ENCODE assay signal across 28 mouse cellular contexts in genomic region chr7:66385826-66386225, GRCm38 (mm10). TPM values are rescaled to one million over a fixed set of nuclear protein-coding genes. Genes with fewer than 3 reads are reported as not detected.
DNase-seq lines count a peak whose midpoint lies in the region; ATAC-seq and TF ChIP-seq lines count a peak whose summit lies in the region.
"Had no signal": no experiment of that assay in that cellular context is flagged by ENCODE, and none has a peak within 500 bp of the region (broad histone marks: within the 10 kb centered on the region; RNA-seq: fewer than 3 reads in every experiment).

No protein-coding gene starts in this region.

- H3K9me3 ChIP-seq in megakaryocyte, embryonic 14.5 days = no peaks in the 10 kb centered on the region
- H3K9me3 ChIP-seq in MEL (replicated peaks; ENCODE audit: insufficient read depth, low read length) = no peaks in the 10 kb centered on the region
- no peaks in the 10 kb centered on the region for H3K9me3 ChIP-seq in liver, embryonic 11.5 days (ENCODE audit: control insufficient read depth, low read length)
- H3K9me3 ChIP-seq: embryonic facial prominence, embryonic 15.5 days; forebrain, embryonic 15.5 days; heart, embryonic 13.5 days; hindbrain, embryonic 13.5 days had no signal

- DNase-seq in MEL (ENCODE audit: low read depth, low spot score) = peak; percentile 34
- no peak for DNase-seq in liver, embryonic 11.5 days (ENCODE audit: low spot score)
- DNase-seq in cerebellum, adult 18-20 months = no peak
- no peak for DNase-seq in testis, postnatal 14 days (ENCODE audit: low spot score)
- DNase-seq: adrenal gland, adult 8-10 months; cerebellum, adult 11-12 months; cerebellum, adult 9-11 months; cerebellum, postnatal 36 days; embryo, embryonic 11 days; gastrocnemius, postnatal 10 days; kidney, adult 11 months had no signal

- no peak for TF ChIP-seq EP300 in MEL (IDR thresholded peaks at IDR 0.05; ENCODE audit: low read depth in 1 of 2, low read length in 2 of 2)

- peaks cover 15% of the 10 kb centered on the region for H3K79me2 ChIP-seq in MEL (ENCODE audit: control insufficient read depth, insufficient read depth, low read length, poor library complexity)

- no peak overlapping the region for H3K9ac ChIP-seq in MEL (ENCODE audit: control insufficient read depth, low read depth, low read length, poor library complexity, severe bottlenecking)
- H3K9ac ChIP-seq in liver, embryonic 11.5 days (ENCODE audit: low read depth, low read length) = no peak overlapping the region
- H3K9ac ChIP-seq: embryonic facial prominence, embryonic 15.5 days; forebrain, embryonic 15.5 days; heart, embryonic 13.5 days; hindbrain, embryonic 13.5 days had no signal

- H3K36me3 ChIP-seq in megakaryocyte, embryonic 14.5 days (replicated peaks; ENCODE audit: low read length) = peaks cover 34% of the 10 kb centered on the region
- peaks cover 0 to 3% of the 10 kb centered on the region in 2 experiments; a peak in 2 of 4 replicates for H3K36me3 ChIP-seq in MEL (ENCODE audit: control insufficient read depth in 1 of 2, insufficient read depth in 2 of 2, low read length in 2 of 2)
- no peaks in the 10 kb centered on the region for H3K36me3 ChIP-seq in liver, embryonic 11.5 days (ENCODE audit: control insufficient read depth, insufficient read depth, low read length)
- H3K36me3 ChIP-seq: forebrain, embryonic 15.5 days; hindbrain, embryonic 13.5 days had no signal

- no peak overlapping the region for H3K27ac ChIP-seq in MEL (ENCODE audit: control insufficient read depth, low read depth, low read length)
- H3K27ac ChIP-seq in liver, embryonic 11.5 days (ENCODE audit: low read depth, low read length) = no peak overlapping the region
- H3K27ac ChIP-seq: embryonic facial prominence, embryonic 15.5 days; forebrain, embryonic 15.5 days; heart, embryonic 13.5 days; hindbrain, embryonic 13.5 days; hindbrain, postnatal 0 days had no signal

- H3K4me1 ChIP-seq in megakaryocyte, embryonic 14.5 days = peaks cover 71% of the 10 kb centered on the region
- peaks cover 0 to 11% of the 10 kb centered on the region in 2 experiments; a peak in 2 of 4 replicates for H3K4me1 ChIP-seq in MEL (ENCODE audit: control insufficient read depth in 1 of 2, insufficient read depth in 2 of 2, low read length in 2 of 2)
- H3K4me1 ChIP-seq in liver, embryonic 11.5 days (replicated peaks; ENCODE audit: control insufficient read depth, insufficient read depth, low read length) = peaks cover 6% of the 10 kb centered on the region; the same call in 1 of the 2 replicates

- ATAC-seq in megakaryocyte, adult 5-6 weeks (ENCODE audit: poor library complexity, severe bottlenecking) = no peak
- ATAC-seq in granulocyte monocyte progenitor cell, adult 5-6 weeks (replicated peaks; ENCODE audit: poor library complexity, severe bottlenecking) = peak; percentile 20
- no peak for ATAC-seq in liver, embryonic 11.5 days (replicated peaks; ENCODE audit: low FRiP score)
- ATAC-seq: forebrain, embryonic 15.5 days; hindbrain, postnatal 0 days had no signal

- TF ChIP-seq POLR2A in MEL (IDR thresholded peaks at IDR 0.05; ENCODE audit: control insufficient read depth in 1 of 2, insufficient read depth in 1 of 2, low read depth in 1 of 2, low read length in 2 of 2, poor library complexity in 1 of 2) = no peak

- peak overlapping the region; percentile 79 for H3K4me3 ChIP-seq in megakaryocyte, embryonic 14.5 days (replicated peaks)
- no peak overlapping the region for H3K4me3 ChIP-seq in MEL (ENCODE audit: control insufficient read depth in 1 of 2, insufficient read depth in 1 of 2, low read depth in 2 of 2, low read length in 2 of 2)
- H3K4me3 ChIP-seq in liver, embryonic 11.5 days (ENCODE audit: low read depth, low read length) = no peak overlapping the region
- H3K4me3 ChIP-seq: embryonic facial prominence, embryonic 15.5 days; forebrain, embryonic 15.5 days; heart, embryonic 13.5 days; hindbrain, embryonic 13.5 days had no signal

- H3K4me2 ChIP-seq in liver, embryonic 11.5 days = no peak overlapping the region
- H3K4me2 ChIP-seq: embryonic facial prominence, embryonic 15.5 days; forebrain, embryonic 15.5 days; heart, embryonic 13.5 days; hindbrain, embryonic 13.5 days had no signal

- 86% methylated on average over 12 of the region's 12 CpGs for WGBS in liver, embryonic 11.5 days

- TF ChIP-seq CTCF in MEL (IDR thresholded peaks at IDR 0.05 in 2 of 3, conservative IDR thresholded peaks at IDR 0.05 in 1 of 3; ENCODE audit: control insufficient read depth in 1 of 3, insufficient read depth in 1 of 3, low read depth in 2 of 3, low read length in 3 of 3, poor library complexity in 1 of 3, severe bottlenecking in 1 of 3) = no peak

- TF ChIP-seq RAD21 in MEL (IDR thresholded peaks at IDR 0.05; ENCODE audit: low read depth, low read length) = no peak

- no peaks in the 10 kb centered on the region for H3K27me3 ChIP-seq in megakaryocyte, embryonic 14.5 days (replicated peaks)
- H3K27me3 ChIP-seq in MEL (ENCODE audit: control insufficient read depth in 1 of 2, insufficient read depth in 2 of 2, low read length in 2 of 2) = no peaks in the 10 kb centered on the region
- no peaks in the 10 kb centered on the region for H3K27me3 ChIP-seq in liver, embryonic 11.5 days (replicated peaks; ENCODE audit: control insufficient read depth, insufficient read depth, low read length)
- H3K27me3 ChIP-seq: embryonic facial prominence, embryonic 15.5 days; heart, embryonic 13.5 days had no signal

TF ChIP-seq in MEL, 35 proteins besides CTCF, POLR2A, EP300 and RAD21:
- TF ChIP-seq MXI1 (IDR thresholded peaks at IDR 0.05; ENCODE audit: low read depth, low read length) (no peak), TCF12 (IDR thresholded peaks at IDR 0.05; ENCODE audit: low read depth, low read length) (no peak), GATA1 (IDR thresholded peaks at IDR 0.05; ENCODE audit: low read depth, low read length) (no peak), JUND (IDR thresholded peaks at IDR 0.05; ENCODE audit: low read depth, low read length) (no peak), MAFK (IDR thresholded peaks at IDR 0.05; ENCODE audit: borderline replicate concordance, low read depth, low read length) (no peak), ZNF384 (IDR thresholded peaks at IDR 0.05; ENCODE audit: low read depth, low read length) (no peak), SMC3 (IDR thresholded peaks at IDR 0.05; ENCODE audit: low read depth, low read length) (no peak)
TF ChIP-seq in MEL: peak in this region for 0.

RNA-seq across cellular contexts. Expression of gene Lrrk1, which starts 2.3 kb away (rescaled TPM):
- 7.7 and 9.8 TPM in 2 replicates for polyA plus RNA-seq in megakaryocyte, embryonic 14.5 days (2012; ENCODE audit: insufficient read depth, low replicate concordance)
- total RNA-seq in megakaryocyte, adult 5-6 weeks (2015) = 20.6 and 25.6 TPM in 2 replicates
- 26.6 and 27.9 TPM in 2 replicates for total RNA-seq in megakaryocyte, adult 5-6 weeks (2017)
- 9.1 and 9.8 TPM in 2 replicates for total RNA-seq in MEL (2012; rRNA removed)
- 10 to 100 TPM in 1 of 2 experiments, not detected in 1; 19.1 TPM for polyA plus RNA-seq in MEL (2012; ENCODE audit: insufficient read depth in 1 of 2, insufficient read length in 2 of 2, low read depth in 1 of 2, low replicate concordance in 2 of 2, missing spikeins in 1 of 2)
- 24.7 and 37.1 TPM in 2 replicates for total RNA-seq in granulocyte monocyte progenitor cell, adult 5-6 weeks (2014; fragmentation: Nextera tagmentation)
- total RNA-seq in granulocyte monocyte progenitor cell, adult 5-6 weeks (2017) = 17.1 and 22.6 TPM in 2 replicates
- polyA plus RNA-seq in liver, embryonic 11.5 days (2014; fragmentation: Nextera tagmentation; extraction: Ambion mirVana) = 8.9 and 9.3 TPM in 2 replicates

RNA-seq across cellular contexts. Expression of gene Gm10974, which starts 20.1 kb away (rescaled TPM):
- polyA plus RNA-seq in megakaryocyte, embryonic 14.5 days (2012; ENCODE audit: insufficient read depth, low replicate concordance) = not detected in 2 replicates
- not detected in 2 replicates for total RNA-seq in megakaryocyte, adult 5-6 weeks (2015)
- not detected in 2 replicates for total RNA-seq in megakaryocyte, adult 5-6 weeks (2017)
- total RNA-seq in MEL (2012; rRNA removed) = not detected in 2 replicates
- polyA plus RNA-seq in MEL (2012; ENCODE audit: insufficient read depth in 1 of 2, insufficient read length in 2 of 2, low read depth in 1 of 2, low replicate concordance in 2 of 2, missing spikeins in 1 of 2) = not detected
- not detected in 2 replicates for total RNA-seq in granulocyte monocyte progenitor cell, adult 5-6 weeks (2014; fragmentation: Nextera tagmentation)
- not detected in 2 replicates for total RNA-seq in granulocyte monocyte progenitor cell, adult 5-6 weeks (2017)
- not detected in 2 replicates for polyA plus RNA-seq in liver, embryonic 11.5 days (2014; fragmentation: Nextera tagmentation; extraction: Ambion mirVana)
- total RNA-seq: adrenal gland, adult 8-10 months; adrenal gland, postnatal 4 days; ES-E14; gastrocnemius, postnatal 10 days; gastrocnemius, postnatal 4 days; hematopoietic stem cell, adult 5-6 weeks; hindbrain, postnatal 0 days had no signal
- polyA plus RNA-seq: brain, embryonic 14.5 days; embryonic facial prominence, embryonic 11.5 days; embryonic facial prominence, embryonic 15.5 days; forebrain, embryonic 11.5 days; forebrain, embryonic 15.5 days; heart, embryonic 13.5 days; heart, postnatal 0 days; hindbrain, embryonic 13.5 days; hindbrain, postnatal 0 days; intestine, embryonic 14.5 days had no signal

RNA-seq across cellular contexts. Expression of gene Aldh1a3, which starts 41.5 kb away (rescaled TPM):
- not detected in 2 replicates for polyA plus RNA-seq in megakaryocyte, embryonic 14.5 days (2012; ENCODE audit: insufficient read depth, low replicate concordance)
- total RNA-seq in megakaryocyte, adult 5-6 weeks (2015) = 0.16 TPM in 1 of 2 replicates, not detected in the other
- total RNA-seq in megakaryocyte, adult 5-6 weeks (2017) = not detected in 2 replicates
- total RNA-seq in MEL (2012; rRNA removed) = 13.4 and 31.8 TPM in 2 replicates
- polyA plus RNA-seq in MEL (2012; ENCODE audit: insufficient read depth in 1 of 2, insufficient read length in 2 of 2, low read depth in 1 of 2, low replicate concordance in 2 of 2, missing spikeins in 1 of 2) = 10 to 100 TPM in 1 of 2 experiments, not detected in 1; 43.4 TPM
- total RNA-seq in granulocyte monocyte progenitor cell, adult 5-6 weeks (2014; fragmentation: Nextera tagmentation) = 0.15 and 0.86 TPM in 2 replicates
- not detected in 2 replicates for total RNA-seq in granulocyte monocyte progenitor cell, adult 5-6 weeks (2017)
- 2.9 TPM in 2 replicates for polyA plus RNA-seq in liver, embryonic 11.5 days (2014; fragmentation: Nextera tagmentation; extraction: Ambion mirVana)
- total RNA-seq: hematopoietic stem cell, adult 5-6 weeks had no signal
